Mouse (Mus musculus) CD4-positive, CD25-positive, alpha-beta regulatory T cell, adult 4 months (primary cell): ENCODE results near the gene Aqp7. TPM values are rescaled to one million over a fixed set of nuclear protein-coding genes. Genes with fewer than 3 reads are reported as not detected.

Experiments
- ATAC-seq: one replicate; pipeline ENCODE4 v1.8.0; 2017
- polyA plus RNA-seq, 2 experiments: library from polyadenylated mRNA; unstranded; fragments of 100-300 nt; shearing (Covaris generic); gene quantifications; one replicate each; pipeline ENCODE4 v1.2.1; 2017

Gene Aqp7
- polyA plus RNA-seq, 2 experiments from 2014 or later, result not detected

DNA sequence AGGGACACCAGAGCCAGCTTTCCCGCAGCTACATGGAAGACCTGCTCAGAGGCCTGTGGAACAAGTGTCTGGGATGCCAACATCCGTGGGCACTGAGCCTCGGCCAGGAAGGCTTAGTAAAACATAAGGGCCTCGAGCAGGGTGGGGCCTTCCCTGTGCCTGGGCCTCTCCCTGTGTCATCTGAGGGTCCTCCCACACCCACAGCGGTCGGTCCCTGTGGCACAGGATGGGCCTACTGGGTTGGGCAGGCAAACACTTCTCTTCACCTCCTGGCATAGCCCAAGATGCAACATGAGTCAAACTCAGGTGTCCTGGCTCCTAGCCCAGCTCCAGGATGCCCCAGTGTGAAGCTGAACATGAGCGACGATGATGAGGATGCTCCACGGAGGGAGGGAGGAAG lies 9.4 kb upstream of the Aqp7 start:
- no peak for ATAC-seq

DNA sequence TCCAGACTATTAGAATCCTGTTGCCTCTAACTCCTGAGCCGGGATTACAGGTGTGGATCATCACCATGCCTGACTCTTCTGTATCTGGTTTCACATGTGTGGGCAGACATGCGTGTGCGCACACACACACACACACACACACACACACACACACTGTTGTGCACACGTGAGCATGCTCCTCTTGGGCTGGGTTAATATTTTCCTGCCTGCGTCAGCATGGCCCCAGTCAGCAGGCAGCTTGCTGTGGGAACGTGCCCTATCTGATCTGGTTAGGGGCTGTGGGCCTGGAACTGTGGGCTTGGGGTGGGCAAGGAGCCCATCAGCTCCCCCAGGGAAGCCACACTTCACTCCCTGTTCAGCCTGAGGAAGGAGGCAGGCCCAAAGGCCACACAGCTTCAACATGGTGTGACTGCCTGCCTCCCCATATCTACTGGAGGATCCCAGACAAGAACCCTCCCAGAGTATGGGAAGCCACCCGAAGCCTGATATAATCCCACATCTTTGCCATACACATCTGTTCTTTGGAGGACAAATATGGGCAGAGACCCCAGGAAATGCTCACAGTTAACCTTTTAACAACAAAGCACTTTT lies 8.9 kb upstream of the Aqp7 start:
- ATAC-seq, result no peak

DNA sequence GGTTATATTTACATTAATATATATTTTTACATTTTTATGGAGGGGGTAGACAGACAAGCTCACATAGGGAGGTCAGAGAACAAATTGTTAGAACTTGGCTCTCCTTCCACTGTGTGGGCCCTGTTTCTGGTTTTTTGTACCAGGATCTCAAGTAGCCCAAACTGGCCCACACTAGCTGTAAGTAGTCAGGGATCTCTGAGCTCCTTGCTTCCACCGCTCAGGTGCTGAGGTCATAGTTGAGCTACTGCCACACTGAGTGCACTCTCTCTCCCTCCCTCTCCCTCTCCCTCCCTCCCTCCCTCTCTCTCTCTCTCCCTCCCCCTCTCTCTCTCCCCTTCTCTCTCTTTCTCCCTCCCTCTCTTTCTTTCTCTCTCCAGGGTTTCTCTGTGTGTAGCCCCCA lies 8.3 kb upstream of the Aqp7 start:
- no peak for ATAC-seq

DNA sequence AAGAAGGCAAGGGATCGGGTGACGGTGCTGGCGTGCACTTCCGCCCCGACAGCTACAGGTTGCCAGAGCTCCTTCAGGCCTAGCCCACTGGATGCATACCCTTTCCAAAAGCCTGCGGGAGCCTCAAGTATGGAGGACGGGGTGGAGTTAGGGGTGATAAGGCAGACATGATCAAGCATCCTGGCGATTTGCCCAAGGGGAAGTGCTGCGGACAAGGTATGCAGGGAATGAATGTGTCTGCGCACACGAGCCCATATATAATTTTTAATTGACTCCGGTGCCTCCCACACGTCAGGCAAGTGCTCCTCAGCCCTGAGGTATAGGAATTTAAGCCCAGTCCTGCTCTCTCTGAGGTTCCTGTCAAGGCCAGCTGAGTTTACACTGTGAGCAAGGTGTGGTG lies 7.2 kb upstream of the Aqp7 start:
- no peak for ATAC-seq

DNA sequence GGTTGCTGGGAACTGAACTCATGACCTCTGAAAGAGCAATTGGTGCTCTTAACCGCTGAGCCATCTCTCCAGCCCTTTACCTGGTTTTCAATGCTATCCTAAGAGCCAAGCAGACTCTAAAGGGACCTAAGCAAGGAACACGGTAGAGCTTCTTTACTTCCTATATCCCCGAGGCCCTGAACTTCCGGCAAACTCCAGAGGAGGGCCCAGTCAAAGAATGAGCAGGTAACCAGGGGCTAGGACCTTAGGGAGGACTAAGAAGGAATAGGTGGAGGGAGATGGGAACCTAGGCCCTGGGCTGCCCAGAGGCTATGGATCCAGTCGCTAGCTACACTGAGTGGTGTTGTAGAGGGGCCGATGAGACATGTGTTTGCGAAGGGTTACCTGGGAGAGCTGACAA lies 3.8 kb upstream of the Aqp7 start:
- no peak for ATAC-seq

DNA sequence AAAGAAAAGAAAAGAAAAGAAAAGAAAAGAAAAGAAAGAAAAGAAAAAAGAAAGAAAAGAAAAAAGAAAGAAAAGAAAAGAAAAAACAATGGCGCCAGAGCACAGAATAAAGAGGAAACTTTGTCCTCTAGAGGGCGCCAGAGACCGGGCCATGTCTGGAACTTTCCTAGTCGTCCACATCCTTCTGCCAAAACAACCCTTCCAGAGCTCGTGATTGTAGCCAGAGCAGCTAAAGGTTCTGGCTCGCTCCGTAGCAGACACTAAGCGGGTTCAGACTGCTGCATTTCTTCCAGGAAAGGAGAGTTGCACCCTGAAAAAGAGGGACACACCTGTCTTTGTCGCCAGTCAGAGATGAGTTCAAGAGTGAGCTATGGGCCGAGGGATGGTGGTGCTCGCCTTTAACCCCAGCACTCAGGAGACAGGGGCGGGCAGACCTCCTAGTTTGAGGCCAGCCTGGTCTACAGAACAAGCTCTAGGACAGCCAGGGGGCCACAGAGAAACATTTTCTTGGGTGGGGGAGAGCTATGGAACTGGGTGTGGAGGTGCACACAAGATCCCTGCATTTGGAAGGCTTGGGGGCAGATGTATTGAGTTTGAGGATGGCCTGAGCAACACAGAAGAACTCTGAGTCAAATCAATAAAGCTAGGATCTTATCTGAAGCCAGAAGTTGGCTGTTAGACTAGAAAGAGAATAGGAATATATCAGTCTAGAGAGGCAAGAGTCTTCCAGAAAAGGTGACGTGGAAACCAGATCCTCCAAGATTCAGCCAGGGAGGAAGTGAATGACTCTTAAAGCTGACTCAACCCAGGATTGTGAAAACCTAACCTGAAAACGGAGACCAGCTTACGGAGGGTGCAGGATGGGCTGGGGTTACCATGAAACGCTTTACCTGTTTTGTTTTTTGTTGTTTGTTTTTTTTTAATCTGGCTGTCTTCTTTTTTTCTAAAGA lies 3.1 kb upstream of the Aqp7 start:
- peak; percentile 83 for ATAC-seq

DNA sequence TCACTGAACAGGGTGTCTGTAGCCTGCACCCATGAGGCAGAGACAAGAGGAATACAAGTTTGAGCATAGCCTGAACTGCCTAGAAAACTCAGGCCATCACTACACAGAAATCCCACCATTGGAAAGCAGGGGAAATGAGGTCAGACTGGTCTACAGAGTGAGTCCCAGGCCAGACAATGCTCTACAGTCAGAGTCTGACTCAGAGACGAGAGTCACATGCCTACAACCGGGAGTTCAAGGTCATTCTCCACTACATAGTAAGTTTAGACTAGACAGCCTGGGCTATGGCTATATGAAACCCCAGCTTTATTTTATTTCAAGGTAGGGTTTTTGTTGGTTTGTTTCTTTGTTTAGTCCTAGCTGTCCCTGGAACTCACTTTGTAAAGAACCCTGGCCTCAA lies 987 bp upstream of the Aqp7 start:
- ATAC-seq, result no peak

DNA sequence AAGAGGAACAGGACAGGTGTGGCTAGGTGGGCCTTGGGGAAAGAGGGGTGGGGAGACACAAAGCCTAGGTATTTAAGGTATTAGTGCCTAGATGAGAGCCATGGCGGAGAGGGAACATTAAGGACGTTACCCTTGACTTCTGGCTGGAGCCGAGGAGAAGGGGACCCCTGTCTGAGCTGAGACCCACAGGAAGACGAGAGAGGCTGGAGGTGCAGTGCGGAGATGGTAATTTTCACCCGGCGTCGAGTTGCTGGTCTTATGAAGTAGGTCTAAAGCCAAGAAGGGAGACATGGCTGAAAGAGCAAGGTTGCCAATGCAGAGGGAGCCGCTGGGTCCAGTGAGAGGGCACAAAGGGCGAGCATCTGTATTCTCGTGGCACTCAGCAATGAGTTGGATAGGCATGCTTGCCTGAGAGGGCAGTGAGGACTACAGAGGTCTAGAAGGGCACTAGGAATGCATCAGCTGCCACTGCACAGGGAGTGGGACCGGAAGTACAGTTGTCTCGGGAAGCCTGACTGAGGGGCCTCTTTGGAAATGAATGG lies 1.6 kb downstream of the Aqp7 start:
- no peak for ATAC-seq

DNA sequence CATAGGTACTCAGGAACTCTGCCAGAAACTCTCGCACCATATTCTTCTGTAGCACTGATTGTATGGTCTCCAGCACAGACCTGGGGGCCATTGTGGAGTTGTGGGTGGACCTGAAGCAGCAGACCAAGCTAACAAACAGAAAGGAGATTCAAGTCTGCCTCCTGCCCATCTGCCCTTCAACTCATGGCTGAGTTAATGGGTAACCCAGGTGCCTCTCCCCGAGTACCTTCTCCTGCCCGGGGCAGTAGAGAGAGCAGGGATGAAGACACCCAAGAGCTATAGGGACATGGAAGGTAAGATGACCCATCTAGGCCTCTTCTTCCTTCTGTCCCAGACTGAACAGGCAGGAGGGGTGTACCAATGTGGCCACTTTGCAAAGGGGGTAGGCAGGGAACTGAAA lies 2.7 kb downstream of the Aqp7 start:
- no peak for ATAC-seq

DNA sequence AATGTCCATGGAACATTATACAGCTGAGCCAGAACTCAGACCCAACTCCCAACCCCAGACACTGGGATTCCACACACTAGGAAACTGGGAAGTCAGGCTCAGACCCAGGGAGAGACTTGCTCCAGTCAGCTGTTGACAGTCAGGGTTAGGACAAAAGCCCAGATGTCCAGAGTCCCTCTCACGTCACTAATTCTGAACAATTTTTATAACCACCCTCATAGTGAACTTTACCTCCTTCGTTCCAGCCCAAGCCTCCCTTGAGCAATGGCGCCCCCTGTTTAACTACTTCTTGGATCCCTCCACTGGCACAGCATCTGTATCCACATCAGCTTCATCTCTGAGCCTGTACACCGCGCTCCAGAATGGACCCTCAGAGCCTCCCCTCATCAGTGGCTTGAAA lies 4.0 kb downstream of the Aqp7 start:
- ATAC-seq, result no peak

DNA sequence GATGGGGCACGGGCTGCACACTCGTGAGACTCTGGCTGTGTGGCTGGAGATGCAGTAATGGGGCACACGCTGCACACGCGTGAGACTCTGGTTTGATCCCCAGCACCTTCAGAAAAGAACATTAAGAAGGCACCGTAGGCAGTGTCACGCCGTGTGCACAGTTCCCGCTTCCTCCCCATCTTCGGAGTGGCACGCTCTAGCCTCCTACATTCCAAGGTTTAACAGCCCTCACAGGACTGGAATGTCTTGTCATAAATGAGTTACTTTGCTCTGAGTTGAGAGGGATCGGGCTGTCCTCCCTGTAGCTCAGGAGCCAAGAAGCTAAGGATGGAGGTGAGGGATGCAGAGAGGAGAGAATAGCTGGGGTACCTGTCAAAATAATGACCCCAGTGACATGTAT lies 5.1 kb downstream of the Aqp7 start:
- no peak for ATAC-seq

DNA sequence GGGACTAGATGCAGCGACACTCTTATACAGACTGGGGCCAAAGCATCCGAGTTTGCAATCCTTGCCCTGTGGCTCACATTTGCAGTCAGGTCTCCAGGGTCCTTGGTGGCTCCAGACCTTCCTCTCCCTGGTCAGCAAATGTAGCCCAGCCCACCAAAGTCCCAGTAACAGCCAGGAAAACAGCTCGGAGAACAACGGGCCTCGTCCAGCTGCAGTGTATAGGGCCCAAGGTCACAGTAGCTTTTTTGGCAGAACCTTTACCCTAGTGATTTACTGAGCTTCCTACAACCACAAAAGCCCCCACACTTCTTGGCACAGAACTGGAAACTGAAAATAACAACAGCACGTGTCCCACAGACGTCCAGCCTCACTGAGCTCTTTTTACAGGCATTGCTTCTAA lies 7.0 kb downstream of the Aqp7 start:
- ATAC-seq, result no peak

DNA sequence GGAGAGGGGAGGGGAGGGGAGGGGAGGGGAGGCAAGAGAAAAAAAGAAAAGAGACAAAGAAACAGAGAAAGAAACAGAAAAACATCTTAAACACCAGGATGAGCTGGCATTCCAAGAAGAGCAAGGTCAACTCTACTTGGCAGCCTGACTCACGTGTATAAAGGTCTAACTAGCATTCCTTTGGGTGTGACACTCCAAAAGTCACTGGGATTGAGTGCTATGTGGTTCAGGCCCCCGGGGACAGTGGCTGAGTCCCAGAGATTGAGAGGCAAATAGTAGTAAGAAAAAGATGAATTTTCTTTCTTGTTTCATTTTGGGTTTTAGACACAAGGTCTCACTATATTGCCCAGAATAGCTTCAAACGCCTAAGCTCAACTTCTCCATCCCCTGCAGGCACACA lies 10.0 kb downstream of the Aqp7 start:
- ATAC-seq, result no peak

DNA sequence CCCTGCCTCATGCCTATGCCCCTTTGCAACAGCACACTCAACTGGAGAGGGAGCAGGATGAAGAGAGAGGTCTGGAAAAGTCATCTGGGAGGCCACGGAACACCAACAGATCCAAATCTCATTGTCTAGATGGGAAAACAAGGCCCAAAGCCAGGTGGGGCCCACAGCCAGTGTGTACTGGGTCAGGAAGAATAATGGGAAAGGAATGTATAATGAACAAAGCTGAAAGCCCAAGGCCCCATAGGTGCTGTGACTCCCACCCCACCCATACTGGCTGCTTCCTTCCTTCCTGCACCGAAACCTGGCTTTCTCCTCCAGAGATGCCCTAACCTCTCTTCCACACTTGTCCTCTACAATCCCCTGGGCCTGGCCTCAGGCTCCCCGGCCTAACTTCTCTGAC lies 16.7 kb downstream of the Aqp7 start:
- no peak for ATAC-seq

DNA sequence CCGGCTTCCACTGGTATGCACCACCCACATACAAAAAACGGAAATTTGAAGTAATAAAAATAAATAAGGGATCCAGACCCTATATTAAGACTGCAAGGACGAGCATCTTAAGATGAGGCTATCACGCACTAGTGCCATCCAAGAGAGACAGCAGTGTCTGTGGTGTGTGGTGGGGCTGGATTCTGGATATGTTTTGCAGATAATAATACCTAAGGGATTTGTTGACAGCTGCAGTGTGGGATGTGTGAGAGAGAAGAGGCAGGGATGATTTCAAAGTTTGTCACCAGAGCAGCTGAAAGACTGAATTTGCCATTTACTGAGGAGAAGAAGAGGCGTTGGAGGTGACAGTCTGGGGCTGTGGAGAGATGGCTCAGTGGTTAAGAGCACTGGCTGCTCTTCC lies 18.6 kb downstream of the Aqp7 start:
- no peak for ATAC-seq

DNA sequence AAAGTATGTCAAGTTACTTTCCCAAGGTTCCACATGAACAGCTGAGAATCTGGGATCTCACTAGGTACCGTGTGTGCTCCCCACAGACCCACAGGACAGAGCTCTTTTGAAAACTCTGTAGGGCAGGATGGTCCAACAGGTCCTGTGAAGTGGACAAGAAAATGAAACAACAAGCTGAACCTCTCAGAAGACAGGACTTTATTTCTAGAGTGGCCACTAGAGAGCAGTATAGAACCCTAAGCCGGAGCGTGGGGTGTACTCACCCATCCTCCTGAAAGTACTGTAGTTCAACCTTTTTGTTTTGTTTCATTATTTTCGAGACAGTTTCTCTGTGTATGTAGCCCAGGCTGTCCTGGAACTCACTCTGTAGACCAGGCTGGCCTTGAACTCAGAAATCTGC lies 19.7 kb downstream of the Aqp7 start:
- no peak for ATAC-seq

DNA sequence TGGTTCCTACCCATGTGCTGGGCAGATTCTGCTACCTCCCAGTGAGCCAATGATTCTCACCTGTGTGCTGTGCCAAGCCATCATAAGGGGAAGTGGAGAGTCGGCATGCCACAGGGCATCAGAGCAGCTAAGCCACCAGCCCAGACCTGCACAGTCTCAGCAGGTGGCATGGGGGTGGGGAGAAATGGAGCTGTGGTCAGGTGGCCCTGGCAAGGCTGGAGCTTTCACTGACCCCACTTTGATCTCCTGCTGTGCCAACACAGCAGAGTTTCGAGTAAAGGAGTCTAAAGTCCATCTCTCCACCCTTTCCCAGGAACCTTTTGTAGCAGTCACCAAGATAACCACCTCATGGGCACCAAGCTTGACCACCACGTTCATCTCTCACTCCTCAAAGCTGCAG lies 20.1 kb downstream of the Aqp7 start:
- ATAC-seq, result no peak

DNA sequence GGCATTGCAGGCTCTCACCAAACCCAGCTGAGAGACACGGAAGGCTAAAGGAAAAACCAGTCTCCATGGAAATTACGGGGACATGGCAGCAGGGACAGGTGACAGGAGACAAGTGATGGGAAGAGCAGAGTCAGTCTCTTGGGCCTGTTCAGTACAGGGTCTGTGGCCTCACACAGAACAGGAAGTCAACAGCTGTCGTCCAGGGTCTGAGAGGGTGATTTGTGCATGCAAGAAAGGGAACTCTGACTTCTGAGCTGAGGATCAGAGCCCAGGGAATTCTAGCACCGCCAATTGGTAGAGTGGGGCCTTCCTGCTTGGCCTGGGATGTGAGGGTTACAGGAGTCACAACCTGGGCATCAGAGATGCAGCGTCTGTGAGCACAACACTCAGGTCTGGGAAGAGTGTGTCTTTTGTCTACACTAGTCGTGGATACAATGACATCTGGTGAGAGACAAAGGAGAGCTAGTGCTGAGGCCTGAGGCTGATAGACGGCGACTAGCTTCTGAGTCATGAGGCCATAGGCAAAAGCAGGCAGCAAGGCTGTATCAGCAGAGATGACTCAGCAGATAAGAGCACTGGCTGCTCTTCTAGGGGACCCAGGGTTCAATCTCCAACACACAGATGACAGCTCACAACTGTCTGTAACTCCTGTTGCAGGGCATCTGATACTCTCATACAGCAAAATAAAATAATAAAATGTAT lies 21.7 kb downstream of the Aqp7 start:
- no peak for ATAC-seq

DNA sequence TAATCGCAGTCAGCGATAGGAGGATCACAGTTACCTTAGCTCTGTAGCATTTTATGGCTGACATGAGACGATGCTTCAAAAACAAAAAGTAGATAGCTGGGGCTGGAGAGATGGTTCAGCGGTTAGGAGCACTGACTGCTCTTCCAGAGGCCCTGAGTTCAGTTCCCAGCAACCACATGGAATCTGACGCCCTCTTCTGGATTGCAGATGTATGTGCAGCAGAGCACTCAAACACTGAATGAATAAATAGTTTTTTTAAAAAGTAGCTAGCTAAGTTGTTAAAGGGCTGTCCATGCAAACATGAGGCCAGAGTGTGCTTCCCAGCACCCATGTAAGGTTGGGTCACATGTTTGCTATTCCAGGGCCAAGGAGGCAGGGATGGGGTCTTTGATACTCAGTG lies 26.8 kb downstream of the Aqp7 start:
- ATAC-seq, result no peak

DNA sequence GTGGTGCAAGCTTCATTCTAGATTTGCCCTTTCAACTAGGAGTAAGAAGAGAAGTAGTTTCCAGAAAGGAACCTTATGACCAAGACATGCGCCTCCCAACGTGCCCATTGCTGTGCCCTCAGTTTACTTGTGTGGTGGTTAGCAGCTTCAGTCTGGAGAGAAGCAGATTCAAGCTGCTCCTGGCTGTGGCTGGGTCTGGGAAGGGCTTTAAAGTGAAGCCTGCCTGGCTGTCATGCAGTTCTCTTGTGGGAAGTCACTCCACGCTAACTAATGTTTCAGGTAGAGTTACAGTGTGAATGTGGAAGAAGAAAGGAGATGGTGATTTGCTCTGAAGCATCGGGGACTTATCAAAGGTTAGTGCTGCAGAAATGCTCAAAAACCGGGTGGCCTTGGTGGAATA lies 32.1 kb downstream of the Aqp7 start:
- no peak for ATAC-seq

DNA sequence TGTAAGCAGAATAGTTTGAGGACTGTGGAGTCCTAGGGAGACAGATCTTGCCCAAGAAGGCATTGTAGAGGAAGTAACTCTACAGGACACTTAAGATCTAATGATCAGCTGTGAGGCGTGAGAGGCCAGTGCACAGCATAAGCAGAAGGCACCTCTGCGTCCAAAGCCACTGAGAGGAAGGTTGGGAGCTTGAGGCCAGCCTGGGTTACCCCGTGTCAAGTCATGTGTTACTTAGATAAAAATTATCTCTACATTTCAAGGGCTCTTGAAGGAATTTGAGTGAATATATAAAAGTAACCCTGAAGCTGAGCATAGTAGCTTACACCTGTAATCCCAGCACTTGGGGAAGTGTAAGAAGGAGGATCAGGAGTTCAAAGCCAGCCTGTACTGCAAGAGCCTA lies 34.6 kb downstream of the Aqp7 start:
- ATAC-seq, result no peak

DNA sequence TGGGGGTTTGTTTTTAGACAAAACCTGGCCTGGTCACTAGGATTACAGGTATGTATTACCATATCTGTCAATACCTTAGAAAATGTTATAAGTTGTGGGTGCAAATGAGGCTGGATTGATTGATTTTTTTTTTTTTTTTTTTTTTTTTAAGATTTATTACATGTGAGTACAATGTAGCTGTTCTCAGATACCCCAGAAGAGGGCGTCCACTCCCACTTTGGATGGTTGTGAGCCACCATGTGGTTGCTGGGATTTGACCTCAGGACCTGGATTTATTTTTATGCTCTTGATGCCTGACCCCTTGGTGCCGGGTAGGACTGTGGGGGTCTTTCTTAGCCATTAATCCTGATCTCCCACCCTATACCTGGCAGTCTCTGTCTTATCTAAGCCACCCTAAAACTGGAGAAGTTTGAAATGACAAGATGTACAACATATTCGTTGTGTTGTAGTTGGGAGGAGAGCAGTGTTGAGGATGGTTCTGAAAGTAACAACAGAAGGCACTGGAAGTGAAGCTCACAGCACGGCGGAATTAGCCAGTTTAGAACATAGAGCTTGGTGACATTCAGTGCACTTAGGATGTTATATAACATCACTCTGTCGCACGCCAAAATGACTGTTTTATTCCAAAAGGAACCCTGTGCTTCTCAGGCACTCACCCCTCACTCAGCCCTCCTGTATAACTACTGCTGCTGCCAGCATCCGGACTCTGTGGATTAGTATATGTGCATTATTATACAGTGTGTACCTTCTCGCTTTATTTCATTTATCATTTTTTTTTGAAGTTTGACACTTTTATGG lies 46.9 kb downstream of the Aqp7 start:
- no peak for ATAC-seq

DNA sequence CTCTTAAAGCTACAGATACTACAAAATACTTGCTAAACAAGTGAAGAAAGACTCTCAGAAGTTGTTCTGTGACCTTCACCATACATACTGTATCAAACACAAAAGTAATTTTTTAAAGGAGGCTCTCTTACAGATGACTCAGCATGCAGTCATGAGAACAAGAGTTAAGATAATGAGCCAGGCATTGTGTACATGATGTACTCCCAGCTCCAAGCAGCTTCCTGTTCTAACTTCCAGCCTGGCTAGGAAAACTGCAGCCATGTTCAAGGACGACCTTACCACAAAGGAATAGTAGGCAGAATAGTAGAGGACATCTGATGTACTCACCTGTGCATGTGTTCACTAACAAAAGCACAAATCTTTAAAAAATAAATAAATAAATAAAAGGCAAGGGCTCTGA lies 47.7 kb downstream of the Aqp7 start:
- ATAC-seq, result no peak
